Mouse (Mus musculus) liver, embryonic 15.5 days (tissue): ENCODE results near the gene Gpd1l. TPM values are rescaled to one million over a fixed set of nuclear protein-coding genes. Genes with fewer than 3 reads are reported as not detected.

ENCODE experiments used
- polyA plus RNA-seq: library from polyadenylated mRNA; unstranded; fragments of >200 nt; fragmentation: Nextera tagmentation; extraction: Ambion mirVana; gene quantifications from 2 replicates; pipeline ENCODE4 v1.2.1, GENCODE M21; 2015

Gpd1l gene
- polyA plus RNA-seq, 1 experiment from 2014 or later = 6.6 TPM

Other genes starting within 250 kb of the Gpd1l start
- 20.9 and 21.9 TPM in 2 replicates for gene Dync1li1, start 245.2 kb downstream of the Gpd1l start, polyA plus RNA-seq
- gene Cmtm6, start 202.9 kb downstream of the Gpd1l start, polyA plus RNA-seq = 26.3 and 28.5 TPM in 2 replicates
- 56.5 and 59.9 TPM in 2 replicates for gene Cmtm7, start 152.1 kb downstream of the Gpd1l start, polyA plus RNA-seq
- gene Cmtm8, start 89.8 kb downstream of the Gpd1l start, polyA plus RNA-seq = 37.5 and 47.3 TPM in 2 replicates
- gene Osbpl10, start 44.6 kb upstream of the Gpd1l start, polyA plus RNA-seq = 0.12 and 0.20 TPM in 2 replicates
- 111 and 184 TPM in 2 replicates for gene Rps27rt, start 48.8 kb upstream of the Gpd1l start, polyA plus RNA-seq